Mouse (Mus musculus) urinary bladder, postnatal 36 days (tissue): ENCODE results near the gene Pih1d1.
"Not testable (repeated sequence)": the region's sequence is repeated elsewhere in the genome, so short reads cannot be mapped to it uniquely, and the experiment has no call there.

ENCODE experiments used
- DNase-seq, 2 experiments: peaks; one replicate each; pipeline ENCODE4 v3.0.0; 2022; ENCODE audit warnings: low spot score in 2 of 2, mixed read lengths in 1 of 2

Pih1d1 gene

DNA sequence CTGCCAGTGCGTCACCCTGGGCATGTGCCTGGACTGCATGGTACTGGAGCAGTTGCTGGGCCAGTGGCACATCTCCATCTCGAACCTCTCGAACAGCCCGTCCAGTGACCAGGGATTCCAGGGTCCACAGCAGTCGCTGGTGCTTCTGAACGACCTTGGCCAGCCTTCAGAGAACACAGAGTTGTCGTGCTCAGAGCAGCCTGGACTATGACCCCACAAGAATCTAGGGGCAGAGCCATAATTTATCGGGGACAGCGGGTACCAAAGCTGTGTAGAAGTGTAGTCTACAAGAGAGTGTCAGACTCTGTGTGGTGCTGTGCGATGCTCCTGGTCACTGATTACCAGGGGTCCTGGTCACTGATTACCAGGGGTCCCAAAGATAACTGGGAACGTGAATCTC lies 6.2 kb upstream of the Pih1d1 start:
- no peak for DNase-seq

DNA sequence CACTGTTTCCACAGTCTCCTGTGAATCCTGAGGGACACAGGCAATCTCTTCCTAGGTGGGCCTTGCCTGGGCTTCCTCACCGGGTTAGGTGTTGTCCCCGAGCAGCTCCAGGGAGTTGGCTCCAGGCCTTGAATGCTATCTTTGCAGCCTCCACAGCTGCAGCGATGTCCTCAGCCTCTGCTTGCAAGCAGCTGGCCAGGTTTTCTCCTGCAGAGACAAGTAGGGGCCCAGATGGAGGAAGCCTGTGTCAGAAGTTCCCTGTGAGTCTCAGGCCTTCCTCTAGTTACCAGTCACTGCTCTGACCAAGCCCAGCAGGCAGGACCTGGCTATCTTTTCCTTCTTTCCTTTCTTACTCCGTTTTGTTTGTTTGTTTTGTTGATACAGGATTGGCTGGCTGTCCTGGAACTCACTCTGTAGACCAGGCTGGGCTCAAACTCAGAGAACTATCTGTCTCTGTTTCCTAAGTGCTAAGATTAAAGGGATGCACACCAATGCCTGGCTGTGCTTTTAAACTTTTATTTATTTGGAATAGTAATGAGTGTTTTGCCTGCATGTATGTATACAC lies 5.5 kb upstream of the Pih1d1 start:
- DNase-seq = no peak

DNA sequence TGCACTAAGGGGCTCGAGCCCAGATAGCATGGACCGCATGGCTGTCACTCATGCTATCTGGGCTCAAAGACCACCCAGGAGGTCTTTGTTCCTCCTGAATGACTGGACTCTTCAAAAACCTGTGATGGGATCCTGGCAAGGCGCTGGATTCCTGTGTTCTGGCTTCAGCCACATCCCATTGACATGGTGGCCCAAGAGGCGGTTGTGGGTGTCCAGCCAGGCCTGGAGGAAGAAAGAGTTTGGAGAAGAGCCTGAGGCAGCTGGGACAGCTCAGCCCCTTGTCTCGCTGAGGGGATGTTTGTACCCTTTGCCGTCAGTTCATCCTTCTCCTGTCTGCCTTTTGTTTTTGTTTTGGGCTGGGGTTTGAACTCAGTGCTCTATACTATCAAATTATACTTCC lies 4.6 kb upstream of the Pih1d1 start:
- DNase-seq = no peak

DNA sequence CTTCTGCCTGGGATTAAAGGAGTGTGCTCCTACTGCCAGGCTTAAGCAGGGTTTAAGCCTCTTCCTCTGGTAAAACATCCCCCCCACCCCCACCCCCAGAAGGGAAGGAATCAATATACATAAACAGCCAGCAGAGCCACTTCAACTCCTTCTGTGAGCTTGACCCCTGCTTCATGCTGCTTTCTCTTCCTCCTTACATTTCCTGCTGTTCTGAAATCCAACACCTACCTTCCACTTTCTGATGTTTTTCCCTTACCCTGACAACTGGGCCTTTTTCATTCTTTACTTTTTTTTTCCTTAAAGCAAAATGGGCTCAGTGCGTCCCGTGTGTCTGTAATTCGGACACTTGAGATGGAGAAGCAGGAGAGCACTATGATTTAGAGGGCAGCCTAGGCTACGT lies 3.8 kb upstream of the Pih1d1 start:
- DNase-seq = no peak

DNA sequence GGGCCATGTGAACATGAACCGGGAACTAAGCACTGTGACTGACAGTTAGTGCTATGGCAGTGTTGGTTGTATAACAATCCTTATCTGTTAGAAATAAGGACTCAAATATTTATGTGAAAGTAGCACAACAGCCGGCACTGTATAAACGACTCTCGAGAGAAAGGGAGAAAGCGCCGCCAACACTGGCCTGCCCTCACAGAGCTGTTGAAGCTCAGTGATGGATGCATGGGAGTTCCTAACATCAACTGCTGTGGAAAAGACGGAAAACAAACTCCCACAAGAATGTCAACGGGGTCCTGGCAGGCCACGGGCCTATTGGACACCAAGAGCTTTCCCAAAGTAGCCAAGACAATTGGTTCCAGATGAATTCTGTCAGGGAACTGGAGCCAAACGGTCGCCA lies 2.8 kb upstream of the Pih1d1 start:
- DNase-seq = peak; percentile 25 to 46

DNA sequence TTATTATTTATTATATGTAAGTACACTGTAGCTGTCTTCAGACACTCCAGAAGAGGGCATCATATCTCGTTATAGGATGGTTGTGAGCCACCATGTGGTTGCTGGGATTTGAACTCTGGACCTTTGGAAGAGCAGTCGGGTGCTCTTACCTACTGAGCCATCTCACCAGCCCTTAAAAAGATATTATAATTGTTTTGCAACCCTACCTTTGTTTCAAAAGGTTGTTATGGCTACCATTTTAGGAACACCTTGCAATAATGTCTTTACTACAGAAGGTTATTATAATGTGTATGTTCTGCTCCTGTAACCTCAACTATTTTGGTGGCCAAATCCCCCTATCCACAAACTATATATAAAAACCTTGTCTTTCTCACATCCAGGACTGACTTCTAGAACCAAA lies 1.1 kb upstream of the Pih1d1 start:
- not testable (repeated sequence) for DNase-seq

DNA sequence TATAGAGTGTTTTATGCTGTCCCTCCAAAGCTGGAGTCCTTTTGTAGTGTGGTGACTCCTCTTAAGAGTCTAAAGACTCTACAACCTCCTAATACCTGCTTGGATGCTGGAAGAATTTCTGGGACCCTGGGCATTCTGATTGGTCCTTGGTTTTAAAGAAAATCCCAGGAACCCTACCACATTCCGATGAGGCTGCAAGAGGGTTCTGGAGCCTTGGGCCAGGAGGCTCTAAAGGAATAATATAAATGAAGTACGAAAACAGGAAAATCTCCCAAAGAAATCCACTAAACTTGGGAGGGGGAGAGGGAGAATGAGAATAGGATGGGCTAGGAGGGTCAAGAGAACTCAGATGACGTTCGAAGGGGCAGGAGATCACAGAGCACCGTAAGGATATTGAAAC lies 517 bp upstream of the Pih1d1 start:
- DNase-seq = no peak

DNA sequence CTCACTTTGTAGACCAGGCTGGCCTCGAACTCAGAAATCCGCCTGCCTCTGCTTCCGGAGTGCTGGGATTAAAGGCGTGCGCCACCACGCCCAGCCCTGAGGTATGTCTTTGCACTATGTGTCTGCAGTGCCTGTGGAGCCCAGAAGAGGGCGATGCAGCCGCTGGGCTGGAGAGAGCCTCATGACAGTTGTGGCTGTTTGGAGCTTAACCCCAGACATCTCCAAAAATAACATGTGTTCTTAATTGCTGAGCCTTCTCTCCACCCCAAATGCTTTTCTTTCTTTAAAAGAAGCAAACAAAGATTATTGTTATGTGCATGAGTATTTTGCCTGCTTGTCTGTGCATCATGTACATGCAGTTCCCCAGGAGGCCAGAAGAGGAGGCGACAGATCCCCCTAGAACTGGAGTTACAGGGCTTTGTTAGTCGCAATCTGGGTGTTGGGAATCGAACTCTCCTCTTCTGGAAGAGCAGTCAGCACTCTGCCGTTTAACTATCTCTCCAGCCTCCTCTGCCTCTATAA lies 951 bp downstream of the Pih1d1 start:
- DNase-seq = peak in 1 of 2 experiments; percentile 32

DNA sequence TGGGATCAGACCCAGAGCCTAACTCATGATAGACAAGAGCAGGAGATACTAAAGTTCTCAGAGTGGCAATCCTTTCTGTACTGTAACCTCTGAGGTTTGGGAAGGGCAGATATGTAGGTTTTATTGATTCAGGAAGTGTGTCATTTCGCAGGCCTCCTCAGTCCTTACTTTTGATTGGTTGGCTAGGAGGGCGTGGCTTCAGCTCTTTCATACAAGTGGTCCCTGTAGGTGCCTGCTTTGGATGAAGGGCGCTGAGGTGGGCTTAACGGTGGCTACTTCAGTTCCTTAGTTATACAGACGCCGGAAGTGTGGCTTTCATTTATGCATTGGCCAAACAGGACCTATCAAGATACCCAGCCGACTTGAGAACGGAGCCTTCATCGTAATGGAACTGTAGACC lies 1.5 kb downstream of the Pih1d1 start:
- no peak for DNase-seq

DNA sequence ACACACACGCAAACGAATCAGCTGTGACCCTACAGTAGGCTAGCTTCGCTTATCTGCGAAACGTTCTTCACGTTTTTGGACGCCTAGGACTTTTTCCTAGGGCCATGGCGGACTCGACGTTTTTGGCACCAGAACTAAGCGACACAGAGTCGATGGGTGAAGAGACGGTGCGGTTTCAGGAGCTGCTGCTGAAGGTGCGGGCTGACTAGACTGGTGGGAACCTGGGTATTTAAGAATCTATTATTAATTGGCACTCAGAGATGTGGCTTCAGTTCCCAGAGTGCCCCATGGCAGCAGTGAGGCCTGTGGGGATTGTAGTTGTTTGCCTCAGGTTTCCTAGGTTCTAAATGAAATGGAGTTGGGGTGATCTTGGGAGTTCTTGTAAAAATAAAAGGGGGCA lies 2.1 kb downstream of the Pih1d1 start:
- DNase-seq = no peak

DNA sequence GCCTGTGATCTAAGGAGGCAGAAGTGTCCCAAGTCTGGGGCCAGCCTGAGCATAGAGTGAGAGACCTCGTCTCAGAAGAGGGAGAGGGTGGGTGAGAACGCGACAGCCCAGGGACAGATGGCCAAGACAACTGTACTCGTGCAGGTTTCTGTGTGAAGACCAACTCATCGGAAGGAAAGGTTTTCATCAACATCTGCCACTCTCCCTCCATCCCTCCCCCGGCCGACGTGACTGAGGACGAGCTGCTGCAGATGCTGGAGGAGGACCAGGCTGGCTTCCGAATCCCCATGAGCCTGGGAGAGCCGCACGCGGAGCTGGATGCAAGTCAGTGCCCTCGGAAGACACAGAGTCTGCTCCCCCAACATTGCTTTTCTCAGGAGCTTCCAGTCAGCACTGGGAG lies 3.4 kb downstream of the Pih1d1 start:
- no peak for DNase-seq

DNA sequence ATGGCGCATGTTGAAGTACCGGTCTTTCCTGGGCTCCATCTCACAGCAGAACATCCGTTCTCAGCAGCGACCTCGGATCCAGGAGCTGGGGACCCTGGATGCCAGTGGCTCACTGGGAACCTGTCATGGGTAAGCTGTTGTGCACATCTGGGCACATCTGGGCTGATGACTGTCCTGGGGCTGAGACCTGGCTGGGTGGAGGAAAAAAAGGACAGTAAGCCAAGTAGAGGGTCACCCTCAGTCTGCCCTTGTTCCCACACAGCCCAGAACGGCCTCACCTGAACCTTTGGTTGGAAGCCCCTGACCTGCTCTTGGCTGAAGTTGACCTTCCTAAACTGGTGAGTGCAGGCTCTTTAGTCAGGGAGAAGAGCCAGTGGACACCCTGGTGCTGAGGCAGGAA lies 4.9 kb downstream of the Pih1d1 start:
- no peak for DNase-seq

DNA sequence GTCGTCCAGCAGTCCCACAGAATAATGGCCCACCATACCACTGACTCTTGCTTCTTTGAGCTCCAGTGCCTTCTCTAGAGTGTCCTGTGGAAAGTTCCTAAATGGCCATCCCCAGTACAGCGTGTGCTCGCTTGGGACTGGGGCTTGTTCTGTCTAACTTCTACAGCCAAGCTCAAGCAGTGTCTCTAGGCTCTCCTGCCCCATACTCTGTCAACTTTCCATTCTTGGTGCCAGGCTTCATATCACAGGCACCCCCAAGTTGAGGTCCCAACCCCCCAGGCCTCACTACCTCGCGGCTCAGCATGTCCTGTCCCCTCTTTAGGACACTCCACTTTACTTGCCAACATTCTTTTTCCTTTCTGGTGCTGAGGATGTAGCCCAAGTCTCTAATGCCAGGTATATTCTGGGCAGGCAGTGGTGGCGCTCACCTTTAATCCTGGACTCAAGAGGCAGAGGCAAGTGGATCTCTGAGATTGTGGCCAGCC lies 6.3 kb downstream of the Pih1d1 start:
- no peak for DNase-seq

DNA sequence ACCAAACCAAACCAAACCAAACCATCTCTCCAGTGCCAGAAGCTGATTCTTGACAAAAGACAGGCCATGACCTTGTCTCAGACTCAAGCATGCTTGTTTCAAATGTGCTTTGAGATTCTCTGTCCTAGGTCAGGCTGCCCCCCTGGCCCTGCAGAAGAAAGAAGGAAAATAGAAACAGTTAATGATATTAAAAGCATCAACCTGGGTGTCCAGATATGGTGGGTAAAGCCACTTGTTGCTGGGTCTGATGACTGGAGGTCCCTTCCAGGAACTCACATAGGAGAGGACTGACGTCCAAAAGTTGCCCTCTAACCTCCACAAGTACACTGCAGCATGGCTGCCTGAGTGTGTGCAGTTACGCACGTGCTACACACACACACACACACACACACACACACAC lies 6.8 kb downstream of the Pih1d1 start:
- no peak for DNase-seq

DNA sequence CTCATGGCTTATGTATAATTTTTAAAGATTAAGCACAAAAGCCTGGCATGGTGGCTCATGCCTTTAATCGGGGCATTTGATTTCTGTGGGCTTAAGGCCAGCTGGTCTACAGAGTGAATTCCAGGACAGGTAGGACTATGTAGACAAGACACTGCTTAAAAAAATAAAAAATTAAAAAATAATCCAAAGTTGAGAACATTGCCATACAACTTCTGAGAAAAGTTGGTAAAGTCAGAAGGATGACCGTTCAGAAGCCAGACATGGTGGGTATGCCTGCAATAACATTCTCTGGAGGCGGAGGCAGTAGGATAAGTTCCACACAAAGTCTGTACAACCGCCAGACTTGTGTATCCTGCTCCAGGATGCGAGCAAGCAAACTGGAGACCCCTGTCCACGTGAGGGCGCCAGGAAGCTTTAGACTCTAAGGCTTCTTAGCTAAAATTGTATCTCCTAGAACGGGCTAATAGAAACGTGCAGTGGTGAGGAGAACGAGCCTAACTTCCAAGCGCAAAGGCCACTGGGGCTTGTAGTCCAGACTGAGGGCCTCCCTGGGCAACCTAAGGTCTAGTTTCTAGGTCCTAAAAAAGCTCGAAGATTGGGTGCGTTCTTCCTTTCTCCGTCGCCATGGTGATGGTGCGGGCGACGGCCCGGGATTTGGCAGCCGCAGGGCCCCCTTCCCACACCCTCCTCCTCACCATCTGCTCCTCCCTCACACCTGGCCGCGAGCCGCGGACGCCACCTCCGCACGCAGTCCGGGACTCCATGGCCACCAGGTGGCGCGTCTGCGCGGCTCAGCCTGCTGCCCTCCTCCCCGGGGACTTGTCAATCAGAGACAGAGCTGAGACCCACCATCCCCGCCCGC lies 7.7 kb downstream of the Pih1d1 start:
- DNase-seq = peak; percentile 85 to 88

DNA sequence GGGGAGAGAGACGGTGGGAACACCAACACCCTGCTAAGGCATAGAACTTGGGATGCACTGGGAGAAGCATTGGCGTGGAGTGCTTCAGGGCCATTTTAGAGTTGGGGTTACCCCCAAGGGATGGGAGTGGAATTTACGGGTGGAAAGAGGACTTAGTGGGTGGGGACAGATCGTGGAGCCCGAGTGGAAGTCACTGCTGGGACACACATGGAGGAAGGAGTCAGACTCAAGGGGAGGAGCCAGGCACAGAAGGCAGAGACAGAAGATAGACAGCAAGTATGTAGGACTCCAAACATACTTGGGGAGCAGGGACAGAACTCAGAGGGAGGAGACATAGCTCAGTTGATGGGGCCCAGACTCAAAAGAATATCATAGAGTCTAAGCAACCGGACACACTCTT lies 8.4 kb downstream of the Pih1d1 start:
- no peak for DNase-seq

DNA sequence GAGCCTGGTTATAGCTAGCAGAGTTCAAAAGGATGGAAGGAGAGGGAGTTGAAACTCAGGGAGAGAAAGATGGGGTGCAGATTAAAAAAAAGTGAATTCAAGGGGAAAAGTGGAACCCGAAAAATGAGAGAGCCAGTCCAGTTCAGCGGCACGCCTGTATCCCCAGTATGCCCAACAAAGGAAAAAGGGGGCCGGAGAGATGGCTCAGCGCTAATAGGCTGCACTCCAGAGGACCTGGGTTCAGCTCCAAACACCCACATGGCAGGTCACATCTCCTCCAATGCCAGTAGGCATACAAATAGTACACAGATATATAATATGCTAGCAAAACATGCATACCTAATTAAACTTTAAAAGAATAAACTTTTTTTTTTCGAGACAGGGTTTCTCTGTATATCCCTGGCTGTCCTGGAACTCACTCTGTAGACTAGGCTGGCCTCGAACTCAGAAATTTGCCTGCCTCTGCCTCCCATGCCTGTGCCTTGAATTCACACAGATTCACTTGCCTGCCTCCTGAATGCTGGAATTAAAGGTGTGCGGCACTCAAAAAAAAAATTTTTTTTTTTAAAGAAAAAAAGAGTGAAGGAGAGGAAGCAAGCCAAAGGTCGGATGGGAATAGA lies 9.0 kb downstream of the Pih1d1 start:
- DNase-seq = no peak

DNA sequence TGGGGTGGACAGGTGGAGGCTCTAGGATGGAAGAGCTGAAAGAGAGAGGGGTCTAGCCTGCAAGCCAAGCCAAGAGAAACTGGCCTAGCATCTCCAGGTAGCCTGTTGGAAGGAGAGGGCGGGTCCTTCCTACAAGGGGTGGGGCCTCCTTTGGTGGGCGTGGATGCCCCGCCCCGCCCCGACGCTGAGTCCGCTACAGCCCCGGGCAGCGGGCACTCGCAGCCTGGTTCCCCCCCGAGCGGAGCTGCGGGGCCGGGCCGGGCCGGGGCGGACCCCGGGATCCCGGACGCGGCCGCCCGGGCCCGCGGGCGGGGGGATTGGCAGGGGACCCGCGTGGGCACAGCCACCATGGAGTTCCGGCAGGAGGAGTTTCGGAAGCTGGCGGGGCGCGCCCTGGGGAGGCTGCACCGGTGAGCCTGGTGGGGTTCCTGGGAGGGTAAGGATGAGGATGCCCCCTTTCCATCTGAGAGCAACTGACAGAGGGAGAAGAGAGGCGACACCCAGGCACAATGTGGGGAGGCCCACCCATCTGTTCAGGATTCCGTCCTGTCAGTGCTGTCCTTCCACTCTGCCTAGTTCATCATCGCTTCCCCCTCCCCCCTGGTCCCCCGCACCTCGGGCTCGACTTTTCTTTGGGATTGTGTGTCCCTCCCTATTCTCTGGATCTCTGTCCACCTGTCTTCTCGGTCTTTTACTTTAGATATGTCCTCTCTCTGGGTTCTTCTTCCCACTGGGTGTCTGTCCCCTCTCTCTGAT lies 9.8 kb downstream of the Pih1d1 start, which contains the start of gene Slc17a7:
Gene Slc17a7 (plus strand): TSS at position 215 of the 756 bp plus-strand sequence.
- no peak for DNase-seq

DNA sequence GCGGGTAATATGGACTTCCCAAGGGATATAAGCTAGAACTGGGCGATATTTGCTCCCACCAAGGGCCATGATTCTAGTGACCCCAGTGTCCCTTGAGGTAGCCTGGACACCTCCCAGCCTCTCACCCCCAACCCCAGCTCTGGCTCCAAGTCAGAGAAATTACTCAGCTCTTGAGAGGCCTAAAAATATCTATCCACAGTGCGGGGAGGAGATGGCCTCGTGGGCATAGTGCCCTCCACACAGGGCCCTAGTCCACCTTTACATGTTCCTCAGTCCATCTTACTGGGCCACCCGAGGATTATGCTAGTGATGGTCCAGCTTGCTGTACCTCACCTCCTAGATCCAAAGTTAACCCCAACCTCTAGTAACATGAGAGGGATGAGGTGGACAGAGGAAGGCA lies 10.7 kb downstream of the Pih1d1 start:
- no peak for DNase-seq

DNA sequence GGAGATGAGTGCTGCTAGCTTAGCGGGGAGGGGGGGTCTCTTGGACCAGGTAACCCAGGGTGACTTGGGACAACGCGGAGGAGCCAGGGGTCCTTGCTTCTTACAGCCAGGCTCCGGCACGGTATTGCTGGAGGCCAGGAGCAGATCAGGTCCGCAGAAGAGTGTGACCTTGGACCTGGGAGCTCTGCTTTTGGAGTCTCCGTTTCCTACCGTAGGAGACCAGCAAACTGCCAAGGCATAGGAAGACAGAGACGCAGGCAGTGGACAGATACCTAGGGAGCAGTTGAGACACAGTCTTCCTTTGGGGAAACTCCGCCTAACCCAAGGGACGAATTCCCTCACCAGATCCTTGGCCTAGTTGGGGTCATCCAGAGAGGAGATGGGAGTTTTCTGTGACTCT lies 11.6 kb downstream of the Pih1d1 start:
- DNase-seq = no peak

DNA sequence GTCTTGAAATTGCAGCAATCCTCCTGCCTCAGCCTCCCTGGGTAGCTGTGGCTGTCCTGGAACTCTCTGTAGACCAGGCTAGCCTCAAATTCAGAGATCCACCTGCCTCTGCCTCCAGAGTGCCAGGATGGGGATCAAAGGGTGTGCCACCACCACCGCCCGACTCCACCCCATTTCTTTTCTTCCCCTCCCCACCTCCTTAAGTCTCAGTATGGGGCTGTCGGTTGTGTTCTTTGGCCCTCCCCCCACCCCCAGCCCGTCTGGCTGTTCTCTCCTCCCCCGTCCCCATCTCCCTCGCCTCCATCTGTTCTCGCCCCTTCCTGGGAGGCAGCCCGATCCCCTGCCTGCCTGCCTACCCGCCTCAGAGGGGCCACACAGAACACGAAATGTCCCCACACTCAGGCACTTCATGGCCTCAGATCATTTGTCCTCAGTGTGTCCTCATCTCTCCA lies 12.9 kb downstream of the Pih1d1 start:
- DNase-seq = no peak
